Mouse (Mus musculus): Measurements from ENCODE around the gene Allc. TPM values are rescaled to one million over a fixed set of nuclear protein-coding genes. Genes with fewer than 3 reads are reported as not detected.

Allc gene
- polyA plus RNA-seq, 1 experiment from 2014 or later: not detected

GRCm38 (mm10) chr12:28617297-28617696, 35.0 kb upstream of the Allc start:
- H3K4me3 ChIP-seq (ENCODE audit: low read length): no peak overlapping the region
- peaks cover 11% of the 10 kb centered on the region for H3K4me1 ChIP-seq (ENCODE audit: control insufficient read depth, insufficient read depth, low read length)
- WGBS: 53% methylated on average over 4 of the region's 4 CpGs
- no peak for ATAC-seq
- H3K27ac ChIP-seq (ENCODE audit: low read length): no peak overlapping the region
- no peaks in the 10 kb centered on the region for H3K9me3 ChIP-seq (ENCODE audit: control insufficient read depth, low read length)
- no peak overlapping the region for H3K9ac ChIP-seq (ENCODE audit: low read depth, low read length)
- H3K4me2 ChIP-seq (ENCODE audit: low read depth, low read length): no peak overlapping the region
- H3K36me3 ChIP-seq (ENCODE audit: control insufficient read depth, insufficient read depth, low read length): no peaks in the 10 kb centered on the region
- no peaks in the 10 kb centered on the region for H3K27me3 ChIP-seq (replicated peaks; ENCODE audit: control insufficient read depth, insufficient read depth, low read length)

GRCm38 (mm10) chr12:28614401-28614800, 32.1 kb upstream of the Allc start:
- no peak overlapping the region for H3K4me2 ChIP-seq (ENCODE audit: low read depth, low read length)
- H3K36me3 ChIP-seq (ENCODE audit: control insufficient read depth, insufficient read depth, low read length): no peaks in the 10 kb centered on the region
- ATAC-seq: no peak
- no peak overlapping the region for H3K27ac ChIP-seq (ENCODE audit: low read length)
- 62% methylated on average over 7 of the region's 7 CpGs for WGBS
- H3K27me3 ChIP-seq (replicated peaks; ENCODE audit: control insufficient read depth, insufficient read depth, low read length): no peaks in the 10 kb centered on the region
- no peak overlapping the region for H3K9ac ChIP-seq (ENCODE audit: low read depth, low read length)
- H3K4me1 ChIP-seq (ENCODE audit: control insufficient read depth, insufficient read depth, low read length): 0 out of 2 replicates have a peak, but pooled peaks cover 4% of the 10 kb centered on the region
- no peak overlapping the region for H3K4me3 ChIP-seq (ENCODE audit: low read length)
- no peaks in the 10 kb centered on the region for H3K9me3 ChIP-seq (ENCODE audit: control insufficient read depth, low read length)

GRCm38 (mm10) chr12:28612391-28612790, 30.1 kb upstream of the Allc start:
- H3K36me3 ChIP-seq (ENCODE audit: control insufficient read depth, insufficient read depth, low read length): no peaks in the 10 kb centered on the region
- WGBS: 52% methylated on average over 6 of the region's 6 CpGs

GRCm38 (mm10) chr12:28607546-28608305, 25.4 kb upstream of the Allc start:
- Histone ChIP-seq H3K27ac (ENCODE audit: low read length) (no peak overlapping the region), H3K4me1 (ENCODE audit: control insufficient read depth, insufficient read depth, low read length) (no peaks in the 10 kb centered on the region), H3K9me3 (ENCODE audit: control insufficient read depth, low read length) (no peaks in the 10 kb centered on the region), H3K4me2 (ENCODE audit: low read depth, low read length) (no peak overlapping the region), H3K36me3 (ENCODE audit: control insufficient read depth, insufficient read depth, low read length) (no peaks in the 10 kb centered on the region), H3K27me3 (replicated peaks; ENCODE audit: control insufficient read depth, insufficient read depth, low read length) (no peaks in the 10 kb centered on the region), H3K4me3 (ENCODE audit: low read length) (no peak overlapping the region), H3K9ac (ENCODE audit: low read depth, low read length) (no peak overlapping the region)
- ATAC-seq: no peak
- 60% methylated on average over 17 of the region's 17 CpGs for WGBS

More at GRCm38 (mm10) chr12:28612391-28612790, 30.1 kb upstream of the Allc start:
- no peak for ATAC-seq
- H3K9me3 ChIP-seq (ENCODE audit: control insufficient read depth, low read length): no peaks in the 10 kb centered on the region
- no peak overlapping the region for H3K9ac ChIP-seq (ENCODE audit: low read depth, low read length)
- no peak overlapping the region for H3K27ac ChIP-seq (ENCODE audit: low read length)
- H3K4me2 ChIP-seq (ENCODE audit: low read depth, low read length): no peak overlapping the region
- H3K4me1 ChIP-seq (ENCODE audit: control insufficient read depth, insufficient read depth, low read length): 0 out of 2 replicates have a peak, but pooled peaks cover 4% of the 10 kb centered on the region
- no peaks in the 10 kb centered on the region for H3K27me3 ChIP-seq (replicated peaks; ENCODE audit: control insufficient read depth, insufficient read depth, low read length)
- H3K4me3 ChIP-seq (ENCODE audit: low read length): no peak overlapping the region

GRCm38 (mm10) chr12:28603494-28603893, 21.2 kb upstream of the Allc start:
- no peak for ATAC-seq
- no peaks in the 10 kb centered on the region for H3K4me1 ChIP-seq (ENCODE audit: control insufficient read depth, insufficient read depth, low read length)
- 59% methylated on average over 1 of the region's 1 CpGs for WGBS

GRCm38 (mm10) chr12:28602259-28602658, 19.9 kb upstream of the Allc start:
- Histone ChIP-seq H3K36me3 (ENCODE audit: control insufficient read depth, insufficient read depth, low read length) (no peaks in the 10 kb centered on the region), H3K4me2 (ENCODE audit: low read depth, low read length) (no peak overlapping the region), H3K9me3 (ENCODE audit: control insufficient read depth, low read length) (no peaks in the 10 kb centered on the region), H3K4me1 (ENCODE audit: control insufficient read depth, insufficient read depth, low read length) (no peaks in the 10 kb centered on the region), H3K9ac (ENCODE audit: low read depth, low read length) (no peak overlapping the region), H3K4me3 (ENCODE audit: low read length) (no peak overlapping the region), H3K27me3 (replicated peaks; ENCODE audit: control insufficient read depth, insufficient read depth, low read length) (no peaks in the 10 kb centered on the region), H3K27ac (ENCODE audit: low read length) (no peak overlapping the region)
- WGBS: 16% methylated on average over 4 of the region's 4 CpGs
- ATAC-seq: no peak

More at GRCm38 (mm10) chr12:28603494-28603893, 21.2 kb upstream of the Allc start:
- no peaks in the 10 kb centered on the region for H3K9me3 ChIP-seq (ENCODE audit: control insufficient read depth, low read length)
- no peaks in the 10 kb centered on the region for H3K27me3 ChIP-seq (replicated peaks; ENCODE audit: control insufficient read depth, insufficient read depth, low read length)
- H3K9ac ChIP-seq (ENCODE audit: low read depth, low read length): no peak overlapping the region
- H3K4me3 ChIP-seq (ENCODE audit: low read length): no peak overlapping the region
- no peak overlapping the region for H3K4me2 ChIP-seq (ENCODE audit: low read depth, low read length)
- no peak overlapping the region for H3K27ac ChIP-seq (ENCODE audit: low read length)
- no peaks in the 10 kb centered on the region for H3K36me3 ChIP-seq (ENCODE audit: control insufficient read depth, insufficient read depth, low read length)

- H3K27me3 ChIP-seq (replicated peaks; ENCODE audit: control insufficient read depth, insufficient read depth, low read length): no peaks in the 10 kb centered on the region
- no peaks in the 10 kb centered on the region for H3K36me3 ChIP-seq (ENCODE audit: control insufficient read depth, insufficient read depth, low read length)
- WGBS: 53% methylated on average over 2 of the region's 2 CpGs
- H3K4me2 ChIP-seq (ENCODE audit: low read depth, low read length): no peak overlapping the region
- H3K4me3 ChIP-seq (ENCODE audit: low read length): no peak overlapping the region
- H3K27ac ChIP-seq (ENCODE audit: low read length): no peak overlapping the region
- H3K9ac ChIP-seq (ENCODE audit: low read depth, low read length): no peak overlapping the region
- H3K4me1 ChIP-seq (ENCODE audit: control insufficient read depth, insufficient read depth, low read length): no peaks in the 10 kb centered on the region
- no peak for ATAC-seq
- no peaks in the 10 kb centered on the region for H3K9me3 ChIP-seq (ENCODE audit: control insufficient read depth, low read length)
Measured at GRCm38 (mm10) chr12:28598526-28598991, 16.2 kb upstream of the Allc start.

- H3K4me1 ChIP-seq (ENCODE audit: control insufficient read depth, insufficient read depth, low read length): no peaks in the 10 kb centered on the region
- no peak for ATAC-seq
- H3K36me3 ChIP-seq (ENCODE audit: control insufficient read depth, insufficient read depth, low read length): no peaks in the 10 kb centered on the region
- no peak overlapping the region for H3K4me2 ChIP-seq (ENCODE audit: low read depth, low read length)
- H3K9ac ChIP-seq (ENCODE audit: low read depth, low read length): no peak overlapping the region
- H3K27ac ChIP-seq (ENCODE audit: low read length): no peak overlapping the region
- WGBS: 52% methylated on average over 3 of the region's 3 CpGs
- no peak overlapping the region for H3K4me3 ChIP-seq (ENCODE audit: low read length)
- no peaks in the 10 kb centered on the region for H3K9me3 ChIP-seq (ENCODE audit: control insufficient read depth, low read length)
- no peaks in the 10 kb centered on the region for H3K27me3 ChIP-seq (replicated peaks; ENCODE audit: control insufficient read depth, insufficient read depth, low read length)
Measured at GRCm38 (mm10) chr12:28598110-28598509, 15.8 kb upstream of the Allc start.

GRCm38 (mm10) chr12:28597699-28598098, 15.4 kb upstream of the Allc start:
- Histone ChIP-seq H3K4me1 (ENCODE audit: control insufficient read depth, insufficient read depth, low read length) (no peaks in the 10 kb centered on the region), H3K9ac (ENCODE audit: low read depth, low read length) (no peak overlapping the region), H3K36me3 (ENCODE audit: control insufficient read depth, insufficient read depth, low read length) (no peaks in the 10 kb centered on the region), H3K27ac (ENCODE audit: low read length) (no peak overlapping the region), H3K27me3 (replicated peaks; ENCODE audit: control insufficient read depth, insufficient read depth, low read length) (no peaks in the 10 kb centered on the region), H3K4me3 (ENCODE audit: low read length) (no peak overlapping the region), H3K9me3 (ENCODE audit: control insufficient read depth, low read length) (no peaks in the 10 kb centered on the region), H3K4me2 (ENCODE audit: low read depth, low read length) (no peak overlapping the region)
- WGBS: 81% methylated on average over 9 of the region's 9 CpGs
- ATAC-seq: no peak

Measured in intestine, embryonic 16.5 days (tissue).